Mouse (Mus musculus) spleen, embryonic (tissue): Measurements from ENCODE around the gene Zfp687.

Source experiments
- CTCF ChIA-PET: fragments of 350-600 bp; sonication (Branson Sonifier 250); formaldehyde crosslinking; loops from one replicate; lab custom pipeline; 2022; lab: Charles Lee

Gene Zfp687

DNA sequence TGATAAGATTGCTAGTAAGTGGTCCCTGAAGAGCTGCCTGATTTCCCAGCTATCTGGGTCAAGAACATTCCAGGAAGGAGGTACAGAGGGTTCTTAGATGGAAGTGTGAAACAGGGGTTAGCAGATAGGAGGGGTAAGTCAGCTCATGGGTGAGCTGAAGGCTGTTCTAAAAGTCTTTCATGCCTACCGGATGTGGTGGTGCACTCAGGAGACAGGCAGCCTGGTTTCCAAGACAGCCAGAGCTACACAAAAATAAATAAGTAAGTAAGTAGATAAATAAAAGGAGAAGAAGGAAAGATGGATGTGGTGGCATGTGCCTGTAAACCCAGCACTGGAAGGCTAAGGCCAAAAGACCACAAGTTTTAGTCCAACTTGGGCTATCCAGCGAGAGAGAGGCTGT lies 3.5 kb upstream of the Zfp687 start:
- CTCF ChIA-PET = interaction anchor here (0.5 to 1.0 kb wide), 3 partner anchors 8 to 438 kb away, joined by 3 to 4 read pairs (median 4); no protein-coding TSS in a partner anchor

DNA sequence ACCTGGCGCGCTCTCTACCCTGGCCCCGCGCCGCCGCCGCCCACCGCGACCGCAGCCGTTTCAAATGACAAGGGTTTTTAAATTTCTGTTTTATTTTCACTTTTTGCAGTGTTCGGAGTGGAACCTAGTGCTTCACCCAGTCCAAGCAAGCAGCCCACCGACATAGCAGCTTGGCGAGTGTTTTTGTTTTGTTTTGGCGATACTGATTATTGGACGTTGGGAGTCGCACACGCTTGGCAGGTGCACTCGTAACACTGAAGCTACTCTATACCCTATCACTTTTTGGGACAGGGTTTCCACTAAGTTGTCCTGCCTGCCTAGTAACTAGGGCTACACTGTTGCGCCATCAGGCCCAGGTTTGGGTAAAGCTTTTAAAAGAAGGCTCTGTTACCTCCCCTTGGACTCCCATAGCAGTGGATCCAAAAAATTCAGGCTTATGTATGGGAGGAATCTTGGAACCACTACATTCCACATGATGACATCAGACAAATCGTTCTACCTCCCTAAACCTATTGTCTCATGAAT lies 1.3 kb upstream of the Zfp687 start:
- CTCF ChIA-PET = no interaction called here

- CTCF ChIA-PET = interaction anchor here (0.6 to 0.7 kb wide), 2 partner anchors 18 to 38 kb away, joined by 3 read pairs; no protein-coding TSS in a partner anchor
These were observed 763 bp upstream of the Zfp687 start for GRCm38 (mm10) chr3:95015891-95016531.

DNA sequence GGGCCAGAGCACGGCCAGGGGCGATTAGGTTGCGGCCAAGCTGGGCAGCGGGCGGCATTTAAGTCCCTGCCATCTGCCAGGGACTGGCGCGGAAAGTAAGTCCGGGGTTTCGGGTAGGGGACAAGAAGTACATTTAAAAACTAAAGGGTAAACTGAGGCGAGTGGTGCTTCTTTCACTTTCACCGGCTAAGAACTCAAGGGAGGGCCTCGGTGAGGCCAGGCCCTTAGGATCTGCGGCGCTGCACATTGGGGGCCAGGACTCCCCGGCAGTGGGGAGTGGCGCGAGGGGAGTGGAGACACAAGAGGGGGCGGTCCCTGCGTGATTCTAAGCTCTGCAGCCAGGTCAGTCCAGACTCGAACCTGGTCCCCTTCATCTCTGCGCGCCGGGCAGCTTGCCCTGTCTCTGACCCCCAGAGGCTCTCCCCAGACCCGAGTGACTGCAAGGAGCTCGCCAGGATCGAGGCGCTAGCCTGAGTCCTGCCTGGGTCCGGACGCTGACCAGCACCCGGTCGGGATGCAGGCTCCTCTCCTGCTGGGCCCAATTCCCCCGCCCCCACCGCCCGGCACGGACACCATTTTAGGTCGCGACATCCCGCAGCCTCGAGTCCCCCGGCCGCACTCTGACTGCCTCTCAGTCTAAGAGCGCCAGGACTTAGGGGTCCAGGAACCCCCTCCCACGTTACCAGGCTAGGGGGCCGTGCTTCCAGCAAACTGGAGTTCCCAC lies 658 bp downstream of the Zfp687 start:
- CTCF ChIA-PET = interaction anchor here (0.5 kb wide), 1 partner anchor 1712 kb away, joined by 4 read pairs; no protein-coding TSS in a partner anchor

- CTCF ChIA-PET = interaction anchor here (0.5 kb wide), 1 partner anchor 1713 kb away, joined by 4 read pairs; no protein-coding TSS in a partner anchor
These were observed 1.4 kb downstream of the Zfp687 start for GRCm38 (mm10) chr3:95013699-95014427.

DNA sequence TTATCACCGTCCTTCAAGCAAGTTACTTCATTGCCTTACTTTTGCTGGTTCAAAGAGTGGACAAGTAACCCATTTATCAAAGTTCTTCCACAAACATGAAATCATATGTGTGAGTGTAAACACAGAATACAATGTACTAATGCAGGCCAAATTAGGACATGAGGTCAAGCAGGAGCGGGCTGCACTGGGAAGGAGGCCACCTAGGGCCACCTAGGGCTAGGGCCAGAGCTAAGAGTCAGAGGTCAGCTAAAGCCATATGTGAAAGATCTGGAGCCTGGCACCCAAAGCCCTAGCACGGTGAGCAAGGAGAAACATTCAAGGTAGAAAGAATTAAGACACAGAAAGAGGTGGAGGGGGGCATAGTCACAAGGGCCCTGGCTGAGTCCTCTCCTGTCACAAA lies 2.3 kb downstream of the Zfp687 start:
- CTCF ChIA-PET = no interaction called here

GRCm38 (mm10) chr3:95010396-95010795 lies 4.9 kb downstream of the Zfp687 start:
- CTCF ChIA-PET = no interaction called here

DNA sequence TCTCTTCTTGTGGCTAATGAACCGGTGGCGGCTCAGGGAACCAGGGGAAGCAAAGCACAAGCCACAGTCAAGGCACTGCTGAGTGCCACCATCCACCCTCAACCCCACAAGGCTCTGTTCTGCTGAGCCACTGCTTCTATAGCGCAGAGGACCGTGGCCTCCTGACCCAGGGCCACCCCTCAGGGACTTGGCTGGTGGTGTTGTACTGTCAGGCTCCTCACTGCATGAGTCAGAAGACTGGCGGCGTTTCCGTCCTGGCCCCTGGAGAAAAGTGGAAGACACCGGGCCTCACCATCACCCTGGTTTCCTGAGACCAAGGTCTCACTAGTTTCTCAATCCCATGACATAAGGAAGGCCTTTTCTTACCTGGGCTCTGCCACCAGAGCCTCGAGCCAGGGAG lies 7.5 kb downstream of the Zfp687 start:
- CTCF ChIA-PET = no interaction called here

- CTCF ChIA-PET = no interaction called here
These were observed 9.6 kb downstream of the Zfp687 start for GRCm38 (mm10) chr3:95005651-95006050.

- CTCF ChIA-PET = interaction anchor here (0.6 kb wide), 1 partner anchor 438 kb away, joined by 3 read pairs; no protein-coding TSS in a partner anchor
These were observed 12.0 kb downstream of the Zfp687 start for GRCm38 (mm10) chr3:95003273-95003672.

DNA sequence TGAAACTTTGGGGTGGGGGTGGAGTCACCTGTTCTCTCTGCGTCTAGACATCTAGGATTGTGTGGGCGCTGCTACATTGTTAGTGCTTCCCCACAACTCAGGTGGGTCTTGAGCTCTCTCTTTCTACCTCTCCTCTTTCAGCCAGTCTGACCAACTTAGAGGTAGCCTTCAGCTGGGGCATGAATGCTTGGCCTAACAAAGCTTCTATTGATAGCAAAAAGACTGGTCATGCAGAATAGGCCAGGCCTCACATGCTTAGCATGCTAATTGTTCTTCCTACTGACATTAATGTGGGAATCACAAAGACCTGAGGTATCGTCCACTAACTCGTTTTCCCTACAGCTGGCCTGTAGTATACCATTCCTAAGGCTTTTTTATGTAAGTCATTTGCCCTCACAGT lies 12.7 kb downstream of the Zfp687 start:
- CTCF ChIA-PET = interaction anchor here (0.6 kb wide), 1 partner anchor 439 kb away, joined by 3 read pairs; no protein-coding TSS in a partner anchor

DNA sequence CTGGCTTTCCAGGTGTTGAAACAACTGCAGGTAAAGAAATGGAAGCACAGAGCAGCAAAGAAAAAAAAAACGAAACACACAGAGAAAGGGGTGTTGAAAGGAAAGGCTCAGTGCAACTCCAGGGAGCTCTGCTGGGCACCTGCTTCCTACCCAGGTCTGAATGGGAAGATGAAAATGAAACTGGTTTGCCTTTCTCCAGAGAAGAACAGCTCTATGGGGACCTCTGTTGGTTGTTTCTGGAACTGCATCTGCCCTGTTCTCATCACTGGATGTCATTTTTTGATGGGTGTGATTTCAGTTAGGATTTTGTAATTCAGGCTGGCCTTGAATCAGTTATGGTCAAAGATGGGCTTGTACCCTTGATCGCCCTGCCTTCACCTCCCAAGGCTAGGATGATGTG lies 18.3 kb downstream of the Zfp687 start:
- CTCF ChIA-PET = interaction anchor here (0.8 to 2.5 kb wide), 2 partner anchors 23 to 49 kb away, joined by 4 to 9 read pairs; partner anchors contain the start of gene Pi4kb

DNA sequence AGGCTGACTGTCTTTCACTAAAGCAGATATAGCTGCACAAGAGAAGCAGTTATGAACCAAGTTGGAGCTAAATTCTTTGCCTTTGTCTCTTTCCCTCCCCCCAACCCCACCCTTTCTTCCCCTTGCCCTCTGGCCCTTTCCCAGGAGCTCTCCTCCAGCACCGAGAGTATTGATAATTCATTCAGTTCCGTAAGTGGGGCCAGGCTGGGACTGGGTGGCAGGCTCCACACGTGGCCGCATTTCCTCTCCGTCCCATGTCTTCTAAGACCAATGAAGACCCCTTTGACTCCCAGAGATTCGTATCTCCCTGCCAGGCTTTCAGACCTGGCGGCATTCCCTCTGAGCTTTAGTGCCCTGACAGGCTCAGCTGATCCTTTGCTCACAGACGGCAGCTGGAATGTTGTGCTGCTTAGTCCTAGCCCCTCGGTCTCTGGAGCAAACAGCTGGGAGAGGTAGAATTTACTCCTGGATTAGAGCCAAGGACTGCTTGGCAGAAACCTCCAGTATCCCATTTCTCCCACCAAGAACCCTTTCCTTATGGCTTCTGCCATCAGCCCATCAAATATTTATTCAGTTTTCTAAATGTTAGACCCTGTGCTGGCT lies 26.0 kb downstream of the Zfp687 start:
- CTCF ChIA-PET = no interaction called here

- CTCF ChIA-PET = no interaction called here
These were observed 27.7 kb downstream of the Zfp687 start for GRCm38 (mm10) chr3:94987578-94987977.

DNA sequence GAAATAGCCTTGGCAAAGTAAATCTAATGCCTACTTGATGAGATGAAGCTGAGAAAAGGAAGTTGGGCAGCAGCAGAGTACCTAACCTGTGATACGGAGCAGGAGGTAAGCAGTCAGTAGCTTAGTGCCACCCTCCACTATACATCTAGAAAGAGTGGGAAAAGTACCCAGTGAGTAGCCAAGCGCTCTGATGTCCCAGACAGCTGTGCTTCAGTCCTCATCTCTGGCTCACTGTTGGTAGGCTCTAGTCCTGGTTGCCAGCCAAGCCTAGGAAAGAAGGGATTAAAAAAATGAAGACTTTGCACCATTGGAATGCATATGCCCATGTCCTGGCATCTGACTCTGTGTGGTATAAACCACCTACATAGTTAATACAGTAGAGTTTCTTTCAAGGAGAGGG lies 29.7 kb downstream of the Zfp687 start:
- CTCF ChIA-PET = no interaction called here

DNA sequence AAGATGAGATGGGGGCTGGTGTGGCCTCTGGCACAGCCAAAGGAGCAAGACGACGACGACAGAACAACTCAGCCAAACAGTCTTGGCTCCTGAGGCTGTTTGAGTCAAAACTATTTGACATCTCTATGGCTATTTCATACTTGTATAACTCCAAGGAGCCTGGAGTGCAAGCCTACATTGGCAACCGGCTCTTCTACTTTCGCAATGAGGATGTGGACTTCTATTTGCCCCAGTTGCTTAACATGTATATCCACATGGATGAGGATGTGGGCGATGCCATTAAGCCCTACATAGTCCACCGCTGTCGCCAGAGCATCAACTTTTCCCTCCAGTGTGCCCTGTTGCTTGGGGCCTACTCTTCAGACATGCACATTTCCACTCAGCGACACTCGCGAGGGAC lies 30.9 kb downstream of the Zfp687 start:
- CTCF ChIA-PET = no interaction called here

DNA sequence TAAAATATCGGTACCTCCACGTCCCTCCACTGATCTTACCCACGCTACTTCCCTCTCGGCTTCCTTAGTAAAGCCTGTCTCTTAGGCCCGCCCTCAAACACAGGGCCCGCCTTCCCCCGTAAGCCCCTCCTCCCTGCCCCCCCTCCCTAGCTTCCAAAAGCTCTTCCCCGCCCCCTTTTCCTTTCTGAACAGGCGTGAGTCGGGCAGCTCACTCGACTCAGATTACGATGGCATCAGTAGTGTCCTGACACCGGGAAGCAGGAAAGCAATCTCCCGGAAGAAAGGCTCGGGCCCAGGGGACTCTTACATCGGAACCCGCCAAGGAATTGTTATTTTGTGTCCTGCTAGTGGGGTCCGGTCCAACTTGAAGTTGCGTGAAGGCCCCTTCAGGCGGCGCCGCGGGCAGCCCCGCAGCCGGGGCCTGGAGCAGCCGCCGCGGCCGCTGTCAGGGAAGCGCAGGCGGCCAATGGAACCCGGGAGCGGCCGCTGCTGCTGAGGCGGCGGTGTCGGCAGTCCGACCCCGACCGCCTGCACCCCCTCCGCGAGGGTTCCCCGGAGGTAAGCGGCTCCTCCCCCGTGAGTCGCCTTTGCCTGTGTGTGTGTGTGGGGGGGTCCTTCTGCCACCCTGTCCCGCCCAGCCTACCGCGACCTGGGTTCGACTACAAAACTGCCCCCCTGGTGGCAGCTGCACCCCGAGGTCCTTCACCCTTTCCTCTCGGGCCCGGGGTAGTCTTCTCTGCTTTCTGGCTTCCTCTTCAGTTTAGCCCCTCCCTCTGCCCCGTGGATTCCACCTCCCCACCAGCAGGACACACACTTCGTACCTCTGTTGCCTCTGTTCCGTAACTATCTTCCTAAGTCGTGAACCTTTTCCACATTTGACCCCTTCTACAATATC lies 40.5 kb downstream of the Zfp687 start, which contains the start of gene Pi4kb:
Gene Pi4kb, plus strand, starts transcription at position 204 of the 895 bp plus-strand sequence.
- CTCF ChIA-PET = interaction anchor here (0.7 to 1.5 kb wide), 2 partner anchors 22 to 27 kb away, joined by 4 to 27 read pairs; no protein-coding TSS in a partner anchor

GRCm38 (mm10) chr3:94974026-94974527 lies 41.2 kb downstream of the Zfp687 start:
- CTCF ChIA-PET = interaction anchor here (0.7 to 1.5 kb wide), 2 partner anchors 23 to 26 kb away, joined by 4 to 27 read pairs; no protein-coding TSS in a partner anchor

DNA sequence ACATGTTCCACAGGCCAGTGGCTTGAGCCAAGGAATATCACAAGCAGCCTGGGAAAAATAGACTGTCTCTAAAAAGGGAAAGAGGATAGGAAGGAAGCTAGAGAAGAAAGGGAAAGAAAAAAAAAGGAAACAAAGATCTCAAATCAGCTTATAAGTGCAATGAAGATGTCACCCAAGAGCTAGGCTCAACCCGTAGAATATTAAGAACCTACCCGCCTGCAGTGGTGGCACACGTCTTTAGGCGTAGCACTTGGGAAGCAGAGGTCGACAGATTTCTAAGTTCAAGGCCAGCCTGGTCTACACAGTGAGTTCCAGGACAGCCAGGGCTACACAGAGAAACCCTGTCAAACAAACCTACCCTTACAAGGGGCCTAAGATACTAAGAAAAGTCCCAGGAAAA lies 41.6 kb downstream of the Zfp687 start:
- CTCF ChIA-PET = interaction anchor here (0.7 to 1.5 kb wide), 2 partner anchors 23 to 26 kb away, joined by 4 to 27 read pairs; no protein-coding TSS in a partner anchor

DNA sequence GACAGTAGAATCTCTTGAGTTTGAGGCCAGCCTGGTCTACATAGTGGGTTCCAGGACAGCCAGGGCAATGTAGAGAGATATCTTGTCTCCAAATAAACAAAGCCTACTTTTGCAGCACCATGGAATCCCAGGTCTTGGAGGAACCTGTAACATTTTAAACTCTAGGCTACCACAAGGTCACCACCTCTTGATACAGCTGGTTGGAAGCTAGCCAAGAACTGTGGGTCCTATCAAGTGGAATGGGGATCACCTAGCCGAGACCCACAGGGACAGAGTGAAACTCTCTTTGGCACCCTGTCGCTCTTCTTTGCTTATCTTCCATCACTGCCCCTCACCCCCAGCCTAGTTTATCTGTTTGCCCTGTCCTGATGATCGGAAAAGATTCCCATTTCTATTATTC lies 42.7 kb downstream of the Zfp687 start:
- CTCF ChIA-PET = no interaction called here
